Mouse (Mus musculus): Measurements from ENCODE around the gene Myoz1.
"Not testable (repeated sequence)": the region's sequence is repeated elsewhere in the genome, so short reads cannot be mapped to it uniquely, and the experiment has no call there.

GRCm38 (mm10) chr14:20636968-20637367 lies 19.4 kb downstream of the Myoz1 start:
- TF ChIP-seq CTCF, EP300 (IDR thresholded peaks at IDR 0.05; ENCODE audit: low read depth): not testable (repeated sequence)
